Mouse (Mus musculus): ENCODE data around the gene Phf13.

- TF ChIP-seq CTCF (IDR thresholded peaks at IDR 0.05; ENCODE audit: low read depth, low read length) (no peak), POLR2AphosphoS5 (IDR thresholded peaks at IDR 0.05; ENCODE audit: insufficient replicate concordance, low read depth, low read length) (no peak), TAL1 (conservative IDR thresholded peaks at IDR 0.05; ENCODE audit: low read depth, low read length) (no peak), GATA1 (IDR thresholded peaks at IDR 0.05; ENCODE audit: borderline replicate concordance, low read length) (no peak), GATA2 (IDR thresholded peaks at IDR 0.05; ENCODE audit: borderline replicate concordance, low read depth, low read length) (no peak)
Measured at GRCm38 (mm10) chr4:151980699-151981098, 15.4 kb downstream of the Phf13 start.
